Mouse (Mus musculus) neural tube, embryonic 14.5 days (tissue): ENCODE results near the gene Kcnk13. TPM values are rescaled to one million over a fixed set of nuclear protein-coding genes. Genes with fewer than 3 reads are reported as not detected.

Experiments used
- ATAC-seq: fragments of 200-750 bp; cut with Nextera tagmentation; 2 replicates; pipeline ENCODE4 v1.8.0; 2017; ENCODE audit warnings: low read depth, mild to moderate bottlenecking, moderate TSS enrichment, moderate library complexity
- H3K27ac ChIP-seq: fragments of 300-500 bp; sonication (generic); 2 replicates; pipeline ENCODE4 v1.5.1; 2014; ENCODE audit warnings: low read depth, mild to moderate bottlenecking, control low read depth, low read length, moderate library complexity, mixed read lengths
- H3K27me3 ChIP-seq: fragments of 300-500 bp; sonication (generic); 2 replicates; pipeline ENCODE4 v1.6.1; 2014; ENCODE audit warnings: low read length; ENCODE audit not compliant: control insufficient read depth, insufficient read depth
- H3K36me3 ChIP-seq: fragments of 300-500 bp; sonication (generic); 2 replicates; pipeline ENCODE4 v1.6.1; 2014; ENCODE audit warnings: low read length, mixed read lengths; ENCODE audit not compliant: control insufficient read depth, insufficient read depth
- H3K4me1 ChIP-seq: fragments of 300-500 bp; sonication (generic); 2 replicates; pipeline ENCODE4 v1.6.1; 2014; ENCODE audit warnings: low read length; ENCODE audit not compliant: control insufficient read depth, insufficient read depth
- H3K4me2 ChIP-seq: fragments of 300-500 bp; sonication (generic); 2 replicates; pipeline ENCODE4 v1.6.1; 2014; ENCODE audit warnings: mild to moderate bottlenecking, low read depth, low read length, control low read depth
- H3K4me3 ChIP-seq: fragments of 300-500 bp; sonication (generic); 2 replicates; pipeline ENCODE4 v1.5.1; 2014; ENCODE audit warnings: low read depth, low read length, control low read depth, mixed read lengths
- H3K9ac ChIP-seq: fragments of 300-500 bp; sonication (generic); replicated peaks from 2 replicates; pipeline ENCODE4 v1.6.1; 2014; ENCODE audit warnings: low read depth, mild to moderate bottlenecking, control low read depth, low read length, mixed read lengths
- H3K9me3 ChIP-seq: fragments of 300-500 bp; sonication (generic); 2 replicates; pipeline ENCODE4 v1.6.1; 2016; ENCODE audit warnings: low read length; ENCODE audit not compliant: control insufficient read depth
- WGBS: fragments of 180-500 bp; shearing (Covaris S2); extraction: QIAGEN DNeasy Blood & Tissue Kit; methylation state at CpG from one replicate; pipeline ENCODE4 v1.1.7; 2014; 5-methylcytosine and 5-hydroxymethylcytosine counted together
- microRNA-seq: library from miRNA; unstranded; fragments of <30 nt; microRNA quantifications from one replicate; pipeline ENCODE4, GENCODE M21; 2016
- polyA plus RNA-seq: library from polyadenylated mRNA; unstranded; fragments of >200 nt; fragmentation: Nextera tagmentation; extraction: Ambion mirVana; gene quantifications from 2 replicates; pipeline ENCODE4 v1.2.1, GENCODE M21; 2014

The Kcnk13 gene
- polyA plus RNA-seq, 1 experiment from 2014 or later: 0.40 TPM

DNA sequence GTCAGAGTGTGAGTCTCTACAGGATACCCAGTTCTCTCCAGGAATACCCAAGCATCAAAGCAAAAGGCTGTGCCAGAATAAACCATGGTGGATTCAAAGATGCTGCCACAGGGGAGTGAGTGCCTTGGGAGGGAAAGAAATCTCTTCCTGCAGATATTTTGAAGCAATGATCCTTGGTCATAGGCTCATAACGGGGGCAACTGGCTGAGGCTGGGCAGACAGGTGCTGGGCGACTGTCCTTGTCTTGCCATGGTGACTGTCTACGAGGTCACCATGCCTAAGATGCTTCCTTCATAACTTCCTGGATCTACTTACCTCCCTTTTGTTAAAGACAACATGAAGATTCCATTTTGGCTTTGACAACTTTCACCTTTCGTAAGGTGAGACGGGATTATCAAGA, 140.2 kb downstream of the Kcnk13 start:
- H3K36me3 ChIP-seq: no peaks in the 10 kb centered on the region
- ATAC-seq: no peak
- H3K9ac ChIP-seq: no peak overlapping the region
- H3K4me1 ChIP-seq: no peaks in the 10 kb centered on the region
- no peaks in the 10 kb centered on the region for H3K9me3 ChIP-seq
- H3K27me3 ChIP-seq: no peaks in the 10 kb centered on the region
- H3K4me2 ChIP-seq: no peak overlapping the region
- no peak overlapping the region for H3K4me3 ChIP-seq
- H3K27ac ChIP-seq: no peak overlapping the region
- 92% methylated on average over 5 of the region's 5 CpGs for WGBS

DNA sequence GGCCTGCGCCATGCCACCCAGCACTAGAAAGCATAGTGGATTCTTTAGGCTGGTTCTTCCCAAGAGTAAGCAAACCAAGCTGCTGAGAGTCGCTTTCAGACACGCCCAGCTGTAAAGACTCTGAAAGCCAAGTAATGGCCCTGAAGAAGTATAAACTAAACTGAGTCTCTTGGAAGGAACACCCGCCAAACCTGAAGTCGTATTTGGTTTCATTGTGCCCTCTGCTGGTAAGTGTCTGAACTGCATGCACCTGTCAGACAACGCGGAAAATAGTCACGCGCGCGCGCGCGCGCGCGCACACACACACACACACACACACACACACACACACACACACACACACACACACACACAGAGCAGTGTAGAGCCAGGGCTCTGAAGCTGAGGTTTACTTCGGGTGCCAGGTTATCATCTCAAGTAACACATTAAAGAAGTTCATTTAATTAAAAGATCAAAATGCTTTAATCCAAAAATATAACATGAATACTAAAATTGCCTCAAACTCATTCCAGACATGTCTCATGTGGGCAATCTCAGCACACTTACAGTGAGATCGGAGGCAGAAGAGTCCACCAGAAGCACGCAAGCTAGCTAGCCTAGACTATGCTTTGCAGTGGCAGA, 142.1 kb downstream of the Kcnk13 start:
- H3K36me3 ChIP-seq: no peaks in the 10 kb centered on the region
- H3K9ac ChIP-seq: no peak overlapping the region
- no peak overlapping the region for H3K27ac ChIP-seq
- H3K9me3 ChIP-seq: no peaks in the 10 kb centered on the region
- H3K4me2 ChIP-seq: no peak overlapping the region
- no peak for ATAC-seq
- H3K4me1 ChIP-seq: peaks cover 6% of the 10 kb centered on the region; the same call in 1 of the 2 replicates
- H3K27me3 ChIP-seq: no peaks in the 10 kb centered on the region
- H3K4me3 ChIP-seq: no peak overlapping the region
- WGBS: 11% methylated on average over 20 of the region's 20 CpGs

DNA sequence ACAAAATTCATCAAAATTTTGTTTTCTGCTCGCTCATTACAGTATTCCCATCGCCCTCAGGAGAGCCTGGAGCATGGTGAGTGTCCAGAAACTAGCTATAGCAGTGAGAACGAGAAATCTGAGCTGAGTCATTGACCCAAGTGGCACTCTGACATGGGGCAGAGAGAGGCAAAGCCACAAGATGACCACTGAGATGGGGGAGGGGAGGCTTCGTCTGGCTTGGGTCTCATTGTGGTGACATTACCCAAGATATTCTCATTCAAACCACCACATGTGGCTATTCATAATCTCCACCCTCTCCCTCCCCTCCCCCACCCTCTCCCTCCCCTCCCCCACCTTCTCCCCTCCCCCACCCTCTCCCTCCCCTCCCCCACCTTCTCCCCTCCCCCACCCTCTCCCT, 143.1 kb downstream of the Kcnk13 start:
- H3K36me3 ChIP-seq: no peaks in the 10 kb centered on the region
- 59% methylated on average over 4 of the region's 4 CpGs for WGBS
- H3K4me3 ChIP-seq: no peak overlapping the region
- no peak overlapping the region for H3K9ac ChIP-seq
- H3K27ac ChIP-seq: no peak overlapping the region
- no peak for ATAC-seq
- H3K4me2 ChIP-seq: no peak overlapping the region
- H3K4me1 ChIP-seq: peaks cover 7% of the 10 kb centered on the region; the same call in 1 of the 2 replicates
- H3K27me3 ChIP-seq: no peaks in the 10 kb centered on the region
- H3K9me3 ChIP-seq: no peaks in the 10 kb centered on the region

DNA sequence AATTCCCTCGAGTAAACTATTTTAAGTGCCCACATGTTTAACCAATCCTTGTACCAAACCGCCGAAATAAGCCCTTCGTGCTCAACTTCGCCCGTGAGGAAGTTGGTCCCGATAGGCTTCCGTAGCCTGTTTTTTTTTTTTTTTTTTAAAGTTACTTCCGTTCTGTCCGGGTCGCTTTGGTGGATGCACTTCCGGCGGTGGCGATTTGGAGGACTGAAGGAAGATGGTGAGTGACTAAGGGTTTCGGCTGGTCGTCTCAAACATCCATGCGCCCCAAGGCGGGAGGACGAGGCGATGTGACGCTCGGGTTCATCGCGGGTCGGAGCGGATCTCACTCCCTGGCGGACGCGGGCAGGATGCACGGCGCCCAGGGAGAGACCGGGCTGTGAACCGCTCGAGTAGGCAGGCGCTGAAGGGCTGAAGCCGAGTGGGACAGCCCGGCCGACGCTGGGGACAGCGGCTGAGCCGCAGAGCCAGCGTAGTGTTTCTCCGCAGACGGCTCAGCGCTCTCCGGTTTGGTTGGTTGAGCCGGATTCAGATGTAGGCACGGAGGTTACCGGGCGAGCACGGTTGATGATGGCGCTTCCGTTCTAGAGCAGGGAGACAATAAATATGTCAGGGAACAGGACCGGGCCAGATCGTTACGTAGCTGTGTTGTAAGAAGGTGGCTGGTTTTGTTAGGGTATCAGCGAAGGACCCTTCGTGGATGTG, 145.8 kb downstream of the Kcnk13 start, which contains the start of gene Psmc1:
Gene Psmc1, plus strand, starts transcription at position 169 of the 711 bp plus-strand sequence.
- Histone ChIP-seq H3K4me3 (peak within 1 kb of the TSS; percentile 99), H3K4me2 (peak within 1 kb of the TSS; percentile 89), H3K4me1 (peaks cover 7% of the 10 kb centered on the region; the same call in 1 of the 2 replicates), H3K27me3 (no peaks in the 10 kb centered on the region), H3K9ac (peak within 1 kb of the TSS; percentile 91), H3K27ac (peak within 1 kb of the TSS; percentile 81), H3K9me3 (no peaks in the 10 kb centered on the region), H3K36me3 (peaks cover 16% of the 10 kb centered on the region)
- peak; percentile 83 for ATAC-seq
- under 1% methylated on average over 58 of the region's 58 CpGs for whole genome bisulfite sequencing

Small RNA genes lying within 50 kb of the gene (microRNA-seq; reads per million reads assigned to microRNA genes)
- not detected for gene Gm23291

Other genes starting within 250 kb of the Kcnk13 start
- 2.2 and 3.6 TPM in 2 replicates for gene Efcab11, start 80.1 kb upstream of the Kcnk13 start, polyA plus RNA-seq
- 42.8 and 48.0 TPM in 2 replicates for gene Tdp1, start 80.0 kb upstream of the Kcnk13 start, polyA plus RNA-seq
- gene Psmc1, start 145.7 kb downstream of the Kcnk13 start, polyA plus RNA-seq: 281 and 306 TPM in 2 replicates
- 11.7 and 11.9 TPM in 2 replicates for gene Nrde2, start 195.2 kb downstream of the Kcnk13 start, polyA plus RNA-seq
- gene Calm1, start 234.9 kb downstream of the Kcnk13 start, polyA plus RNA-seq: 2,436 and 2,846 TPM in 2 replicates